Mouse (Mus musculus): Measurements from ENCODE around the gene Olfr196. TPM values are rescaled to one million over a fixed set of nuclear protein-coding genes. Genes with fewer than 3 reads are reported as not detected.
"Not testable (repeated sequence)": the region's sequence is repeated elsewhere in the genome, so short reads cannot be mapped to it uniquely, and the experiment has no call there.

Olfr196 gene
- not detected for total RNA-seq (2022)

DNA sequence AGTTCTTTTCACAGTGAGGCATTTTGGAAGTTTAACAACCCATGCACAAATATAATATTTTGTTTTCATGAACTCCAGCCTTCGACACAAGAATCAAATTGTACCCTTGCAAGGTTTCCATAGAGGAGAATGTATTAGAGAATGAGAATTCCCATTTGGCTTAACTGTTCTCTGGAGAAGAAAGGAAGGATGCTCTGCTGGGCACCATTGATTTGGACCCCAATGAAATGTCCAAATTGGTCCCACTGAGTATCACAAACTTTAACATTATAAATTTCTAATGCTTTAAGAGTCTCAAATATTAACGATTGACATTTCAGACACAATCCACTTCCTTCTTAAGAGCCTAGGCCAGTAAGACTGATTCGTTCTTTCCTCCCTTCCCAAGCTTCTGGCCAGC, at the start of gene Olfr196:
Gene Olfr196, minus strand, starts transcription at position 101 of the 400 bp plus-strand sequence.
- DNase-seq (ENCODE audit: low spot score) = no peak

DNA sequence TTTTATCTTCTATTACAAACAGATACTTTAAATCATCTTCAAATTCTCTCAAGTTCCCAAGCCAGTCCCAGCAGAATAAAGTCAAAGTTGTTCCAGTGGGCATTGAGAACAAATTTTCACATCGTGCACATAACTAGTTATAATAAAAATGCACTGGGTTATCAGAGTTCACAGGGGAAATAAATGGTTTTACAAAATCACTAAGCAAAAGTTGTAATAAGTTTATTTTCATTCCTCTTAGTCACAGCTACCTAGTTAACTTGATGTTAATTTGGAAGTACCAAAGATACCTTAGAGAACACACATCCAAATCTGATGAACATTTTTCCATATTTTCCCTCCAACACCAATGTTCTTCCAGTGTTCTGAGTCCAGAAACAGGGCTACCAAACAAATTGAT, 49.4 kb upstream of the Olfr196 start, which contains the start of gene Olfr199:
Gene Olfr199, minus strand, starts transcription at position 101 of the 400 bp plus-strand sequence.
- DNase-seq (ENCODE audit: low spot score) = not testable (repeated sequence)

DNA sequence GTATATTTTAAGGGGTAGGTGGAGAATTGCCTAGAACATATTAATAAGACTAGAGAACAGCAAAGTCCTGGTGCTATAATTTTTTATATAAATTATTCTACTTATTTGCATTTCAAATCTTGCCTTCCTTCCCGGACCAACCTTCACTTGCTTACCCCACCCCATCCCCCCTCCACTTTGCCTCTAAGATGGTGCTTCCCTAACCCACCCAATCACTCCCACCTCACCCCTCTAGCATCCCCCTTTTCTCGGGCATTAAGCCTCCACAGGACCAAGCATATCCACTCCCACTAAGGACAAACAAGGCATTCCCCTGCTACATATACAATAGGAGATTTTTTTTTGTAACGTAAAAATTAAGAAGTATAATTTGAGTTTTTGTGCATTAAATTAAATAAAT, 47.6 kb upstream of the Olfr196 start:
- not testable (repeated sequence) for DNase-seq (ENCODE audit: low spot score)

DNA sequence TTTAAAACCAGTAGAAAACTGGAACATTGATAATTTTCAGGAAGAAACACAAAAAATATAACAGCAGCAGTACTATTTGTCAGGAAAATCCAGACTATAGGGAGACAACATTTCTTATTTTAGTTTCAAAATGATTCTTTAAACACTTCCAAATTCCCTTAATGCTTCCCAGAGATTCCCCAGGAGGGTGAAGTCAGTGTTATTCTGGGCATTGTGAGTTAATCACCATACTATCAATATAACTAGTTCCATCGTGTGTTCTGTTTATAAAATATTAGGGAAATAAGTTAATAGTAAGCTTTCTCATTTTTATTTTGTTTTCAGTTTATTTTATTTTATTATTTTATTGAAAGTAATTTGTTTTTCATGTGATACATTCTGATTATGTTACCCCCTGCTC, 33.2 kb upstream of the Olfr196 start, which contains the start of gene Olfr198:
Gene Olfr198, minus strand, starts transcription at position 101 of the 400 bp plus-strand sequence.
- DNase-seq (ENCODE audit: low spot score) = not testable (repeated sequence)

DNA sequence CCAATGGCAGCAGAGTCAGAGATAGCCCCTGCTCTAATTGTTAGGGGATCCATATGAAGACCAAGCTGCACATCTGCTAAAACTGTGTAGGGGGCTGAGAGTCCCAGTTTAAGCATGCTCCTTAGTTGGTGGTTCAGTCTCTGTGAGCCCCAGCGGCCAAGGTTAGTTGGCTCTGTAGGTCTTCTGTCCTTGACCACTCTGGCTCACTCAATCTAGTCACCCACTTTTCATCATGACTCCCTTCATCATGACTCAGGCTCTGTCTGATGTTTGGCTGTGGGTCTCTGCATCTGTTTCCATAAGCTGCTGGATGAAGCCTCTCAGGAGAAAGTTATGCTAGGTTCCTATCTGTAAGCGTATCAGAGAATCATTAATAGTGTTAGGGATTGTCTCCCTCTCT, 18.3 kb downstream of the Olfr196 start:
- DNase-seq (ENCODE audit: low spot score) = no peak

DNA sequence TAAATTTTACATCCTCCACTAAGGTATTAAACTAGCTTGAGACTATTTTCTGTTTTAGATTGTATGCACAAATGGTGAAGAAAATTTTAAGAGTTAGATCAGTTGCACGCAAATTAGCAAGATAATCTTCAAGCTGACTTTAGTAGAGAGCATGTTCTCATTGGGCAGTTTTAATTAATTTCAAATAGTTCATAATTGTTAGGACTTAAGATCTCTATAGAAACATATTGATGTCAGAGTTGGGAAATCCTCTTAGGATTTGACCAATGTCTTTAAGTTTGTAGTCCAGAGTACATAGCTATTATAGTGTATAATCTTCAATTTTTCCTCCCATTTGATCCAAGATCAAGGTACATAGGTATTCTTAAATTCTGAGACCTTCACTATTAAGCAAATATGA, 23.5 kb downstream of the Olfr196 start, which contains the start of gene Olfr195:
Gene Olfr195, plus strand, starts transcription at position 301 of the 400 bp plus-strand sequence.
- no peak for DNase-seq (ENCODE audit: low spot score)

DNA sequence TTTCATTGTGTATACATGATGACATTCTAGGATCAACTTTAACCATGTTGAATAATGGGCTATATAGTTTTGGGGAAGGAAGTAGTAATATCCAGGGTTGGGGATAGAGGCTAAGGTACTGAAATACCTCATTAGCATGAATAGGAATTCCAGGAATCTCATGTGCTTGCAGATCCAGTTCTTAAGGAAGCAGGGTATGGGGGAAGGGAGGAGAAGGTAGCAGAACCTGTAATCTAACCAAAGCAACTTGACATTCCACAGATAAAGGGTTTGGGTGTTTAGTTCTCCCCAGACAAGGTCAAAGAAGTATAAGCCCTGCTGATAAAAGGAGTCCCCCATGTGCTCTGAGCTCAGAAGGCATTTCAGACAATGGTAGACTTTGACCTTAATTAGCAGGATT, 29.1 kb downstream of the Olfr196 start:
- no peak for DNase-seq (ENCODE audit: low spot score)

DNA sequence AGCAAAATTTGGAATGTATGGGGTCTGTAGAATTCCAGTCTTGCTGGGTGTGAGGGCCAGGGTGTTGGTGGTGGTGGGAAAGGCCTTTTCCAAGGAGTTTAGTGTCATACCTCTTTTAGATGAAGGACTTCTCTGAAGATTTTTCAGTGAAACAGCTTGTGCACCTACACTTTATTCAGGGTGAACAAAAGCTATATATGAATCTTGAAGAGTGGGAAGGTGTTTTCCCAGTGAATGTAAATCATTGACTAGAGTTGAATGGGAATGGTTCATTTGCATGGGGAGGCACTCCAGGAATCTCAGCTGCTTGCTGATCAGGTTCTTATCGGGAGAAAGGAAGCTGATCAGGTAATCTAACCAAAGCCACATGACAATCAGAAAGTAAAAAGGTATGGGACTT, 39.5 kb downstream of the Olfr196 start:
- no peak for DNase-seq (ENCODE audit: low spot score)

DNA sequence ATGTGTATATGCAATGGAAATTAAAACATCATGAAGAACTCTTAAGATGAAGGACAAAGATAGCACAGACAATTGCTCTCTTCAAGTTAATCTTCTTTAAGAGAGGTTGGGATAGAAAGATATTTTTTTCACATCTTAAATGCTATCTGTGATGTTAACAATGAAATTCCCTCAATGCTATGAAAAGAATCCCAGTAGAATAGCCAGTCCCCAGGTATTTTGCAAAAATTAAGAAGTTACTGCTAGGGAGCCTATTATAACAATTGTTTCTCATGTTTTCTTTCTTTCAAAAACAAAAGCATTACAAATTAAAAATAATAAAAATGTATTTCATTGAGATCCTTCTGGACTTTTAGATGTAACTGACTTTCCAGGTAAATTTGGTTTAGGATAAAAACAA, 49.3 kb downstream of the Olfr196 start, which contains the start of gene Olfr194:
Gene Olfr194, minus strand, starts transcription at position 101 of the 400 bp plus-strand sequence.
- no peak for DNase-seq (ENCODE audit: low spot score)

Other genes starting within 250 kb of the Olfr196 start
- gene Olfr181, start 241.7 kb downstream of the Olfr196 start, total RNA-seq (2022) = not detected
- gene Olfr180, start 241.1 kb downstream of the Olfr196 start, total RNA-seq (2022) = not detected
- not detected for gene Olfr183, start 175.1 kb downstream of the Olfr196 start, total RNA-seq (2022)
- gene Olfr186, start 140.2 kb downstream of the Olfr196 start, total RNA-seq (2022) = not detected
- not detected for gene Olfr187, start 130.7 kb downstream of the Olfr196 start, total RNA-seq (2022)
- not detected for gene Olfr190, start 92.4 kb downstream of the Olfr196 start, total RNA-seq (2022)
- not detected for gene Olfr191, start 80.6 kb downstream of the Olfr196 start, total RNA-seq (2022)
- gene Olfr193, start 58.6 kb downstream of the Olfr196 start, total RNA-seq (2022) = not detected
- gene Olfr194, start 49.4 kb downstream of the Olfr196 start, total RNA-seq (2022) = not detected
- not detected for gene Olfr195, start 23.4 kb downstream of the Olfr196 start, total RNA-seq (2022)
- gene Olfr198, start 33.1 kb upstream of the Olfr196 start, total RNA-seq (2022) = not detected
- not detected for gene Olfr199, start 49.3 kb upstream of the Olfr196 start, total RNA-seq (2022)
- not detected for gene Olfr201, start 102.2 kb upstream of the Olfr196 start, total RNA-seq (2022)
- gene Olfr202, start 116.3 kb upstream of the Olfr196 start, total RNA-seq (2022) = not detected
- gene Olfr203, start 128.4 kb upstream of the Olfr196 start, total RNA-seq (2022) = not detected
- not detected for gene Olfr204, start 147.8 kb upstream of the Olfr196 start, total RNA-seq (2022)
- not detected for gene Olfr205, start 160.7 kb upstream of the Olfr196 start, total RNA-seq (2022)
- gene Olfr206, start 178.8 kb upstream of the Olfr196 start, total RNA-seq (2022) = not detected
- gene Olfr209, start 193.5 kb upstream of the Olfr196 start, total RNA-seq (2022) = not detected
- under 1 TPM in 2 of 4 experiments, not detected in 2; 0.12 to 0.13 TPM for gene Gabrr3, start 236.9 kb upstream of the Olfr196 start, total RNA-seq (2022)